Mouse (Mus musculus): ENCODE data around the gene Krtcap2. TPM values are rescaled to one million over a fixed set of nuclear protein-coding genes. Genes with fewer than 3 reads are reported as not detected.
A peak's percentile ranks its signal among the peaks of the same experiment; 100 is the strongest.

Krtcap2 gene
- polyA plus RNA-seq, 1 experiment from 2014 or later: 236 TPM

DNA sequence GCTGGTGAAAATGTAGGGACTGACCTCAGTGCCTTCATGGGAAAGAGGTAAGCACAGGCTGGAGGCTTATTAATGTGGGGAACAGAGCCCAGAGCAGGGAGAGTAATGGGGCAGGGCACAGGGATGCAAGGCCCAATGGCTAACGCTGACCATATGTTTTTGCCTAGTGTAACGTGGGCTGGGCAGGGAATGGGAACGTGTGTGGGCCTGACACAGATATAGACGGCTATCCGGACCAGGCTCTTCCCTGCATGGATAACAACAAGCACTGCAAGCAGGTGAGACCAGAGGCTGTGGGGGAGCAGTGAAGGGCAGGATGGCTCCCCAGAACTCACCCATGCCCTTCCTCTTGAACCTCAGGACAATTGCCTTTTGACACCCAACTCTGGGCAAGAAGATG lies 24.6 kb upstream of the Krtcap2 start:
- in situ Hi-C loops (cut with MboI; ENCODE audit: low pct_unique_long_range_greater_than_20kb): loop anchor here (25.0 kb wide), 1 partner anchor 534 kb away; the partner anchor contains the start of gene Khdc4
- no peaks in the 10 kb centered on the region for H3K27me3 ChIP-seq
- no peak for ATAC-seq
- POLR2A ChIA-PET: no interaction called here
- CTCF ChIA-PET: no interaction called here
- DNase-seq (ENCODE audit: low read depth, low spot score): no peak
- TF ChIP-seq CTCF (IDR thresholded peaks at IDR 0.05): no peak

DNA sequence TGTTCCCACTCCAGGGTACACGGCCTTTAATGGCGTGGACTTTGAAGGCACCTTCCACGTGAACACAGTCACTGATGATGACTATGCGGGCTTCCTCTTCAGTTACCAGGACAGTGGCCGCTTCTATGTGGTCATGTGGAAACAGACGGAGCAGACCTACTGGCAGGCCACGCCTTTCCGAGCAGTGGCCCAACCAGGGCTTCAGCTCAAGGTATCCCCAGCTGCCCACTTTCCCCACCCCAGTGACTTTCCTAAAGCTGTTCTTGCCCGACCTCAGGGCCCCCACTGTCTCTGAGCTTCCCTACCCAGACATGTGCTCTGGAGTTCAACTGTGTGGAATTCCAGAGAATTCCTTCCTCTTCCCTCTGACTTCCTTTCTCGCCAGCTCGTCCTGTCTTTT lies 21.0 kb upstream of the Krtcap2 start:
- in situ Hi-C loops (cut with MboI; ENCODE audit: low pct_unique_long_range_greater_than_20kb): loop anchor here (25.0 kb wide), 1 partner anchor 537 kb away; the partner anchor contains the start of gene Khdc4
- no peak for ATAC-seq
- no peaks in the 10 kb centered on the region for H3K27me3 ChIP-seq
- no peak for DNase-seq (ENCODE audit: low read depth, low spot score)
- POLR2A ChIA-PET: no interaction called here
- TF ChIP-seq CTCF (IDR thresholded peaks at IDR 0.05): no peak
- CTCF ChIA-PET: interaction anchor here (0.5 to 1.2 kb wide), 3 partner anchors 8 to 103 kb away, joined by 3 read pairs; no protein-coding TSS in a partner anchor

DNA sequence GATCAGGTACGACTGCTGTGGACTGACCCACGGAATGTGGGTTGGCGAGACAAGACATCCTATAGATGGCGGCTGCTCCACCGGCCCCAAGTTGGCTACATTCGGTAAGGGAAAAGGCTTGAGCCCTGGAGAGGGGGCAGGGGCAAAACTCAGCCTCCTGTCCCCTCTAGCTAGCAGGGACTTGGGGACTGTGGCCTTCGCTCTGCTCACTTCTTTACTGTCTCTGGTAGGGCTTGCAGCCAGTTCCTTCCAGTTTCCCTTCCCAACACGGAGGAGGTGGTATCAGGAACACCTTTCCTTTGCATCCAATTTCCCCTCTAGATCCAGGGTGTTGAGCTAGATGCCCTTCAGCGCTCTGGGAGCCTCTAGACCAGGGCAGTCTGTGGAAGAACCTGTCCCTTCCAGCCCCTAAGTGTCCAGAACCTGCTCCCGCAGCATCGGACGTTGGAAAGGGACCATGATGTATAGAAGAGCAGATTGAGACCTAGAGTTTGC lies 20.4 kb upstream of the Krtcap2 start:
- DNase-seq (ENCODE audit: low read depth, low spot score): no peak
- ChIA-PET POLR2A (no interaction called here), CTCF (interaction anchor here (0.5 to 1.6 kb wide), 4 partner anchors 9 to 138 kb away, joined by 3 read pairs; no protein-coding TSS in a partner anchor)
- ATAC-seq: no peak
- TF ChIP-seq CTCF (IDR thresholded peaks at IDR 0.05): no peak
- no peaks in the 10 kb centered on the region for H3K27me3 ChIP-seq
- in situ Hi-C loops (cut with MboI; ENCODE audit: low pct_unique_long_range_greater_than_20kb): no loop called here

DNA sequence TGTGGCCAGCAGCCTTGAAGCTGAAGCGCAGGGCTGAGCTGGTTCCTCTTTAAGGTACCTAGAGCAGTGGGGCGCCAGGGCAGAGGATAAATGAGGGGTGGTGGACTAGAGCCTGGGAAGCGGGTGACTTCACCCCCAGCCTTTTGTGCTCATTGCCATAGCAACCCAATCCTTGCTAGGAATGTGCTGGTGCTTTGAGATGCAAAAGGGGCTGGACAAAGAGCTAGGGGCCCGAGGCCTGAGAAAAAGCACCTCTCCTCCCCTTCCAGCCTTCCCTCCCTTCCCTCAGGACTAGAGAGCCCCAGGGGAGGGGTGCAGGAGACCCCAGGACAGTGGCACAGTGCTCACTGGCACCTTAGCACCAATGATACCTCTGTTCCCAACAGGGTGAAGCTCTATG lies 19.8 kb upstream of the Krtcap2 start:
- ATAC-seq (no peak), DNase-seq (ENCODE audit: low read depth, low spot score) (no peak)
- CTCF ChIA-PET: interaction anchor here (1.3 to 1.6 kb wide), 3 partner anchors 10 to 139 kb away, joined by 3 to 6 read pairs (median 3); partner anchors contain the start of gene Thbs3
- in situ Hi-C loops (cut with MboI; ENCODE audit: low pct_unique_long_range_greater_than_20kb): no loop called here
- TF ChIP-seq CTCF (IDR thresholded peaks at IDR 0.05): no peak
- POLR2A ChIA-PET: no interaction called here
- no peaks in the 10 kb centered on the region for H3K27me3 ChIP-seq

DNA sequence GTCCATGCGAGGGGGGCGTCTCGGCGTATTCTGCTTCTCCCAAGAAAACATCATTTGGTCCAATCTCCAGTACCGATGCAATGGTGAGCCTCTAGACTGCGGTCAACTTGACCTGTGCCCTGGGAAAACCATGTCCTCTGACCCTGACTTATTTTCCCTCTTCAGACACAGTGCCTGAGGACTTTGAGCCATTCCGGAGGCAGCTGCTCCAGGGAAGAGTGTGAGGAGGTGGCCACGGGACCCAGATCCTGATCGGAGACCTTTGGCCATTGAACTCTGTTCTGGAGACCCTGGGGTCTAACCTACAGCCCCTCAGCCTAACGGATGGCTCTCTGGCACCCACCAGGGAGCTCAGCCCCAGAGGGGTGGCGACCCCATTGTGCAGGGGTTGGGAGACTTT lies 19.4 kb upstream of the Krtcap2 start:
- CTCF ChIA-PET: interaction anchor here (1.3 to 1.6 kb wide), 3 partner anchors 11 to 139 kb away, joined by 3 to 6 read pairs (median 3); partner anchors contain the start of gene Thbs3

DNA sequence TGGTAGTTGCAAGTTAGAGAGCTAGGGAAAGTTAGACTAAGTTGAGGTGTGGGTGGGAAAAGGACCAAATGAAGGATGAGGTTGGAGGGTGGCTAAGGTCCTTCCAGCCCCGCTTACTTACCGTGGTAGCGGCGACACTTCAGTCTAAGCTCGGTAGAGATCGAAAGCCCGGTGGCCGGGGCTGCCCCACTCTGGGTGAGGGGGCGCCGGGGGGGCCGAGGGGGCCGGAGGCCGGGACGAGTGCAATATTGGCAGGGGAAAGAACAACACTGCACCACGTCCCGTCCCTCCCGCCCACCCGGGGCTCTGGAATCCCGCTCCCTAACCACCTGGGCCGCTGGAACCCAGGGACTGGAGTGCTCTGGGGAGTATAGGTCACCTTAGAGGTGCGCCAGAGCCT lies 18.9 kb upstream of the Krtcap2 start, which contains the start of gene Mtx1:
TSS of gene Mtx1 (minus strand) at position 189 of the 400 bp plus-strand sequence.
- DNase-seq (ENCODE audit: low read depth, low spot score): no peak
- no peak for ATAC-seq
- ChIA-PET CTCF (interaction anchor here (1.3 to 1.5 kb wide), 3 partner anchors 11 to 126 kb away, joined by 3 to 6 read pairs (median 4); partner anchors contain the start of genes Fdps, Gm43738 and Thbs3), POLR2A (no interaction called here)
- in situ Hi-C loops (cut with MboI; ENCODE audit: low pct_unique_long_range_greater_than_20kb): no loop called here
- TF ChIP-seq CTCF (IDR thresholded peaks at IDR 0.05): no peak
- no peaks in the 10 kb centered on the region for H3K27me3 ChIP-seq

More for the DNA sequence above, 19.4 kb upstream of the Krtcap2 start:
- DNase-seq (ENCODE audit: low read depth, low spot score): no peak
- POLR2A ChIA-PET: no interaction called here
- no peak for TF ChIP-seq CTCF (IDR thresholded peaks at IDR 0.05)
- in situ Hi-C loops (cut with MboI; ENCODE audit: low pct_unique_long_range_greater_than_20kb): no loop called here
- H3K27me3 ChIP-seq: no peaks in the 10 kb centered on the region
- no peak for ATAC-seq

DNA sequence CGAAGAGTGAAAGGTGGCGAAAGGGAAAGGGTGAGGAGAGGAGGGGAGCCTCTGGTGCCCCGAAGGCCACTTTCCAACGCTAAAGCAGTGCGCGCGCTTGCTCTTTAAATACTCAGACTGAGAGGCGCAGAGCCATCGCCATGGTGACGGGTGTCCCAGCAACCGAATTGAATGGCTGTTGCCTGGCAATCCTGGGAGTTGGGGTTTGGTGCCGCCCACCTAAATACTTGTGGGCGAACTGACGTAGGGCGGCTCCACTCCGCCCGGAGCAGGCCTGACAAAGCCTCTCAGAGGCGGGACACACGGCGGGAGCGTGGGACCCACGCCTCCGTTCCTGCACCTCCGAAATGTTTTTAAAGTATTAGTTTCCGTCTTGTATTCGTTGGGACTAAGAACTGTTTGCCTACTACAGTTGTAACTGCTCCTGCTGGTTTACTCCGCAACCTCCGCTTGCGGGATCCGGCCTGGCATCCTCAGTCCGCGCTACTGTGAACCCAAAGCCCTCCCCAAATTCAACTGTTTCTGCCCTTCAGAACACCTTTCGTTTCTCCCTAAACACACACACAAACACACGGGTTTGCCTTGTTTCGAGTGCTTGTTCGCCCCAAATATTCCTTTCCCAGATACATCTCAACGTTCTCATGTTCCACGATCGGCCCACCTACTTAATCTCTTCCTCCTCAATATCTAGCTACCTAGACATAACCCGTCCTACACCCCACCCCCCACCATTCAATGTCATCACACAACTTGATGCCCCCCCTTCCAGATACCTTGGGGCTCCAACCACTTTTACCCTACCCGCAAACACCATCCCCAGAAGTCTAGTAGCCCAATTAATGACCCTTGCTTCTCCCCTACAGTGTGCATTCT lies 18.2 kb upstream of the Krtcap2 start:
- no peak for TF ChIP-seq CTCF (IDR thresholded peaks at IDR 0.05)
- in situ Hi-C loops (cut with MboI; ENCODE audit: low pct_unique_long_range_greater_than_20kb): no loop called here
- ChIA-PET POLR2A (no interaction called here), CTCF (interaction anchor here (1.3 to 1.5 kb wide), 3 partner anchors 12 to 126 kb away, joined by 3 to 6 read pairs (median 4); partner anchors contain the start of genes Fdps, Gm43738 and Thbs3)
- ATAC-seq (peak; percentile 55), DNase-seq (ENCODE audit: low read depth, low spot score) (peak; percentile 88)
- no peaks in the 10 kb centered on the region for H3K27me3 ChIP-seq

DNA sequence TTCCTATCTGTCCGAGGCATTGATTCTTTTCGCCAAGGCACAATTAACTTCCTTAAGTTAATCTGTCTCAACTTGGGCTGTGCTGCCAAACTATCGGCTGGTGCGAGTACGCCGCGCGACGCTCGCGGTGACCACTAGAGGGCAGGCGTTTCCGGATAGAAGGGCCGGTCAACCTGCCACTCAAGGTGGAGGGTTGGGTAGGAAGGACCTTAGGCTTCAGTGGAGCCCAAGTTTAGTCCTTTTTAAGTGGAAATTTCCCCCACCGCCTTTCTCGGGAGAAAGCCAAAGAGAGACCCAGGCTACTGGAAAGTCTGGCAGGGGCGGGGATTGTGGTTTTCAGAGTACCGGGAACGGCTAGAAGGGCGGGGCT lies 17.6 kb upstream of the Krtcap2 start:
- no peaks in the 10 kb centered on the region for H3K27me3 ChIP-seq
- no peak for TF ChIP-seq CTCF (IDR thresholded peaks at IDR 0.05)
- POLR2A ChIA-PET: no interaction called here
- peak; percentile 74 for ATAC-seq
- in situ Hi-C loops (cut with MboI; ENCODE audit: low pct_unique_long_range_greater_than_20kb): no loop called here
- CTCF ChIA-PET: interaction anchor here (1.5 kb wide), 1 partner anchor 127 kb away, joined by 4 read pairs; the partner anchor contains the start of genes Fdps and Gm43738
- no peak for DNase-seq (ENCODE audit: low read depth, low spot score)

DNA sequence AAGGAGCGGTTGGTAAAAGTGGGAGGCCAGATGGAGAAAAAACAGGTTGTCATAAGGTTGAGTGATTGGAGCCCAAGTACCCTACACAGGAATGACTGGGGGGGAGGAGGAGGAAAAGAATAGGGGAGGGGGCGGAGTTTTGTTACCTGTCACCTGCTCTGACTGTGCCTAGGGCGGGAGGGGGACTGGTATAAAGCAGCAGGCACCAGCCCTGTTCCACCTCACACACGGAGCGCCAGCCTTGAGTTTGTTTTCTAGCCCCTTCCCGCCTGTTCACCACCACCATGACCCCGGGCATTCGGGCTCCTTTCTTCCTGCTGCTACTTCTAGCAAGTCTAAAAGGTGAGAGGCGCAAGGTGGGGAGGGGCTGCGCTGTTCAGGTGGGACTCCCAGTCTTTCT lies 16.9 kb upstream of the Krtcap2 start, which contains the start of gene Muc1:
TSS of gene Muc1 (plus strand) at position 222 of the 400 bp plus-strand sequence.
- ChIA-PET POLR2A (interaction anchor here (2.4 kb wide), 1 partner anchor 16 kb away, joined by 13 read pairs; no protein-coding TSS in a partner anchor), CTCF (interaction anchor here (4.7 kb wide), 1 partner anchor 15 kb away, joined by 51 read pairs; the partner anchor contains the start of genes Krtcap2 and Trim46)
- ATAC-seq (no peak), DNase-seq (ENCODE audit: low read depth, low spot score) (no peak)
- no peaks in the 10 kb centered on the region for H3K27me3 ChIP-seq
- TF ChIP-seq CTCF (IDR thresholded peaks at IDR 0.05): no peak
- in situ Hi-C loops (cut with MboI; ENCODE audit: low pct_unique_long_range_greater_than_20kb): no loop called here

DNA sequence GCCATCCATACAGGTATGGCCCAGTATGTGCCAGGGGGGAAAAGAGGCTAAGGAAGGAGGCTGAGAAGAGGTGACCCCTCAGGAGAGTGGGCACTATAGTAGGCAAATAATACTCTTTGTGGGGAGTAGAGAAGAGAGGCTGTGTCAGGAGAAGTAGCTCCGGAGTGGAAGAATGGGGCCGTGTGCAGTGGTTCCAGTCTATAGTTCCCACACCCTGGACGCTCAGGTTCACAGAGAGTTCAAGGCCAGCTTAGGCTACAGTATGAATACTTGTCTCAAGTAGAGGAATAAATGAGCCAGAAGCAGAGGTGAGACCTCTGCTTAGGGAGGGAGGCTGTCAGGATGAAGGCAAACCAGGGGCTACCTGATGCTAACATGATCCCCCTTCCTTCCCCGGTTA lies 16.5 kb upstream of the Krtcap2 start:
- no peak for DNase-seq (ENCODE audit: low read depth, low spot score)
- in situ Hi-C loops (cut with MboI; ENCODE audit: low pct_unique_long_range_greater_than_20kb): no loop called here
- no peak for TF ChIP-seq CTCF (IDR thresholded peaks at IDR 0.05)
- ATAC-seq: no peak
- POLR2A ChIA-PET: interaction anchor here (1.0 to 2.4 kb wide), 2 partner anchors 15 to 18 kb away, joined by 3 to 13 read pairs; no protein-coding TSS in a partner anchor
- CTCF ChIA-PET: interaction anchor here (1.0 to 4.7 kb wide), 2 partner anchors 14 to 79 kb away, joined by 4 to 51 read pairs; partner anchors contain the start of genes Krtcap2 and Trim46
- H3K27me3 ChIP-seq: no peaks in the 10 kb centered on the region

Measured in Patski (cell line).